Mouse (Mus musculus): Measurements from ENCODE around the gene Fras1.

GRCm38 (mm10) chr5:96421550-96421949 lies 47.8 kb downstream of the Fras1 start:
- TF ChIP-seq EP300 (IDR thresholded peaks at IDR 0.05; ENCODE audit: insufficient read depth, low read depth, low read length) (no peak), CTCF (IDR thresholded peaks at IDR 0.05) (no peak)

Data from heart, adult 2 months (tissue).